10 mouse cellular contexts compared by ENCODE assay signal in genomic region chrX:16860244-16860643, GRCm38 (mm10). TPM values are rescaled to one million over a fixed set of nuclear protein-coding genes. Genes with fewer than 3 reads are reported as not detected.
DNase-seq lines count a peak whose midpoint lies in the region; ATAC-seq and TF ChIP-seq lines count a peak whose summit lies in the region.
"Had no signal": no experiment of that assay in that cellular context is flagged by ENCODE, and none has a peak within 500 bp of the region (broad histone marks: within the 10 kb centered on the region; RNA-seq: fewer than 3 reads in every experiment).

No protein-coding gene starts in this region.

- peak; percentile 62 for TF ChIP-seq CTCF in Patski (IDR thresholded peaks at IDR 0.05)

- H3K9ac ChIP-seq in forebrain, embryonic 14.5 days (ENCODE audit: low read length), result no peak overlapping the region
- H3K9ac ChIP-seq: embryonic facial prominence, embryonic 12.5 days; midbrain, embryonic 12.5 days had no signal

- in situ Hi-C loops in Patski (cut with MboI; ENCODE audit: low pct_unique_long_range_greater_than_20kb), result no loop called here

- H3K4me3 ChIP-seq in forebrain, embryonic 14.5 days (ENCODE audit: low read depth, low read length), result no peak overlapping the region
- H3K4me3 ChIP-seq in forebrain, embryonic 10.5 days, result no peak overlapping the region
- H3K4me3 ChIP-seq: embryonic facial prominence, embryonic 12.5 days; midbrain, embryonic 12.5 days had no signal

- CTCF ChIA-PET in Patski (lab: Charles Lee), result no interaction called here

- peak; percentile 8 for DNase-seq in forebrain, embryonic 14.5 days (ENCODE audit: low spot score)
- no peak for DNase-seq in forebrain, embryonic 10.5 days (ENCODE audit: extremely low spot score, low spot score)
- DNase-seq in kidney, postnatal 36 days, result peak; percentile 0 to 1
- DNase-seq in kidney, postnatal 10 days, result no peak
- no peak for DNase-seq in Patski (ENCODE audit: low read depth, low spot score)
- DNase-seq in lung, postnatal 14 days, result peak; percentile 0
- DNase-seq in ovary, postnatal 36 days (ENCODE audit: low spot score), result no peak
- no peak for DNase-seq in urinary bladder, adult 2 months (ENCODE audit: low spot score)

- no peak for ATAC-seq in forebrain, embryonic 14.5 days
- ATAC-seq in Patski, result no peak

- POLR2A ChIA-PET in Patski (lab: Charles Lee), result no interaction called here

- H3K36me3 ChIP-seq in forebrain, embryonic 14.5 days (ENCODE audit: control insufficient read depth, insufficient read depth, low read length), result no peaks in the 10 kb centered on the region
- H3K36me3 ChIP-seq in forebrain, embryonic 10.5 days (replicated peaks), result no peaks in the 10 kb centered on the region
- H3K36me3 ChIP-seq: embryonic facial prominence, embryonic 12.5 days; midbrain, embryonic 12.5 days had no signal

- H3K9me3 ChIP-seq in forebrain, embryonic 14.5 days (replicated peaks; ENCODE audit: control insufficient read depth, low read length), result no peaks in the 10 kb centered on the region
- H3K9me3 ChIP-seq in forebrain, embryonic 10.5 days, result no peaks in the 10 kb centered on the region
- H3K9me3 ChIP-seq: embryonic facial prominence, embryonic 12.5 days; midbrain, embryonic 12.5 days had no signal

- no peak overlapping the region for H3K27ac ChIP-seq in forebrain, embryonic 14.5 days (ENCODE audit: low read depth, low read length)
- no peak overlapping the region for H3K27ac ChIP-seq in forebrain, embryonic 10.5 days
- H3K27ac ChIP-seq: embryonic facial prominence, embryonic 12.5 days; midbrain, embryonic 12.5 days had no signal

- H3K27me3 ChIP-seq in forebrain, embryonic 14.5 days (replicated peaks; ENCODE audit: control insufficient read depth, insufficient read depth, low read length), result no peaks in the 10 kb centered on the region
- H3K27me3 ChIP-seq in forebrain, embryonic 10.5 days (ENCODE audit: poor library complexity, severe bottlenecking), result no peaks in the 10 kb centered on the region
- peaks cover 41% of the 10 kb centered on the region for H3K27me3 ChIP-seq in Patski
- H3K27me3 ChIP-seq: embryonic facial prominence, embryonic 12.5 days; midbrain, embryonic 12.5 days had no signal

- H3K4me2 ChIP-seq in forebrain, embryonic 14.5 days (ENCODE audit: low read length), result no peak overlapping the region
- H3K4me2 ChIP-seq: embryonic facial prominence, embryonic 12.5 days; midbrain, embryonic 12.5 days had no signal

- no peaks in the 10 kb centered on the region for H3K4me1 ChIP-seq in forebrain, embryonic 14.5 days (ENCODE audit: control insufficient read depth, insufficient read depth, low read length)
- no peaks in the 10 kb centered on the region for H3K4me1 ChIP-seq in forebrain, embryonic 10.5 days
- H3K4me1 ChIP-seq: embryonic facial prominence, embryonic 12.5 days; midbrain, embryonic 12.5 days had no signal

RNA-seq across cellular contexts. Expression of gene Maob, which starts 43.1 kb away (rescaled TPM):
- 2.6 and 3.0 TPM in 2 replicates for polyA plus RNA-seq in forebrain, embryonic 14.5 days (2014; fragmentation: Nextera tagmentation; extraction: Ambion mirVana)
- 7.1 and 8.1 TPM in 2 replicates for polyA plus RNA-seq in forebrain, embryonic 10.5 days (2016; fragmentation: Nextera tagmentation; extraction: Ambion mirVana)
- not detected for polyA plus RNA-seq in Patski (2021)
- 15.9 and 18.4 TPM in 2 replicates for polyA plus RNA-seq in urinary bladder, adult 2 months (2012; rRNA removed)

RNA-seq across cellular contexts. Expression of gene Ndp, which starts 51.3 kb away (rescaled TPM):
- 9.6 and 10.1 TPM in 2 replicates for polyA plus RNA-seq in forebrain, embryonic 14.5 days (2014; fragmentation: Nextera tagmentation; extraction: Ambion mirVana)
- 1.9 and 2.6 TPM in 2 replicates for polyA plus RNA-seq in forebrain, embryonic 10.5 days (2016; fragmentation: Nextera tagmentation; extraction: Ambion mirVana)
- polyA plus RNA-seq in Patski (2021), result not detected
- polyA plus RNA-seq in urinary bladder, adult 2 months (2012; rRNA removed), result 1.4 and 1.9 TPM in 2 replicates

Comparison
In these comparisons a context has a peak if more than half of its experiments do, and no peak if none do; other contexts are left out.
1. DNase-seq: peak in forebrain, embryonic 14.5 days (single experiment), kidney, postnatal 36 days (2 of 2) and lung, postnatal 14 days (single experiment); none in forebrain, embryonic 10.5 days (single experiment), kidney, postnatal 10 days (single experiment), Patski (single experiment), ovary, postnatal 36 days (single experiment) and urinary bladder, adult 2 months (single experiment).